Comparison of ENCODE assay signal across 15 mouse cellular contexts in the genomic region with DNA sequence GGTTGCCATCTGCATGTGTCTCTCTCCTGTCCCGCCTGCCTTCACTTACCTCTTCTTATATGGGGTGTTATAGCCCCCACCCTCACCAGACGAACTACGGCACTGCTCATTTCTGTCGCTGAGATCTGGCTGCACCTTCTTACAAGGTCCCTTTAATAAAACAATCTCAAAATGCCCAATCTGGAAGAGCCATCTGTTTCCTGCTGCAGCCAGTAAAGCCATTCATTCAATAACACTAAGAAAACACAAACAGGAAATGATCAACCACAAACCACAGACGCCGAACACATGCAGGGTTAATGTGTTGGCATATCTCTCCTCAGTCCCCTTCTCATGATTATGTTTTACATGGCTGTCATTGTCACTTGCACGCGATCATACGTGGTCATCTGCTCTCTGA. TPM values are rescaled to one million over a fixed set of nuclear protein-coding genes. Genes with fewer than 3 reads are reported as not detected.
DNase-seq lines count a peak whose midpoint lies in the region; ATAC-seq lines count a peak whose summit lies in the region.
"Had no signal": no experiment of that assay in that cellular context is flagged by ENCODE, and none has a peak within 500 bp of the region (broad histone marks: within the 10 kb centered on the region; RNA-seq: fewer than 3 reads in every experiment).

No protein-coding gene starts in this region.

- WGBS in forebrain, embryonic 16.5 days: 61% methylated on average over 9 of the region's 9 CpGs
- WGBS in forebrain, embryonic 15.5 days: 48% methylated on average over 9 of the region's 9 CpGs
- WGBS in midbrain, embryonic 11.5 days: 84% methylated on average over 9 of the region's 9 CpGs
- WGBS in midbrain, embryonic 14.5 days: 90% methylated on average over 9 of the region's 9 CpGs
- 34% methylated on average over 9 of the region's 9 CpGs for WGBS in limb, embryonic 13.5 days
- 81% methylated on average over 9 of the region's 9 CpGs for WGBS in midbrain, embryonic 16.5 days

- no peak overlapping the region for H3K4me2 ChIP-seq in forebrain, embryonic 16.5 days (ENCODE audit: low read length)
- H3K4me2 ChIP-seq in forebrain, embryonic 15.5 days (replicated peaks): no peak overlapping the region
- no peak overlapping the region for H3K4me2 ChIP-seq in midbrain, embryonic 11.5 days
- no peak overlapping the region for H3K4me2 ChIP-seq in midbrain, embryonic 14.5 days (ENCODE audit: low read length)
- 0 out of 2 replicates have a peak overlapping the region, but pooled peaks have one; percentile 4 for H3K4me2 ChIP-seq in limb, embryonic 13.5 days (replicated peaks)
- no peak overlapping the region for H3K4me2 ChIP-seq in midbrain, embryonic 16.5 days (ENCODE audit: low read length)

- H3K9ac ChIP-seq in forebrain, embryonic 16.5 days (replicated peaks; ENCODE audit: low read depth, low read length): no peak overlapping the region
- H3K9ac ChIP-seq in forebrain, embryonic 15.5 days (replicated peaks): no peak overlapping the region
- no peak overlapping the region for H3K9ac ChIP-seq in midbrain, embryonic 11.5 days (ENCODE audit: low read length)
- no peak overlapping the region for H3K9ac ChIP-seq in midbrain, embryonic 14.5 days (replicated peaks; ENCODE audit: low read length)
- no peak overlapping the region for H3K9ac ChIP-seq in limb, embryonic 13.5 days
- H3K9ac ChIP-seq in midbrain, embryonic 16.5 days (ENCODE audit: low read depth, low read length): no peak overlapping the region

- no peaks in the 10 kb centered on the region for H3K9me3 ChIP-seq in forebrain, embryonic 16.5 days (ENCODE audit: control insufficient read depth, low read length)
- no peaks in the 10 kb centered on the region for H3K9me3 ChIP-seq in forebrain, embryonic 15.5 days
- no peaks in the 10 kb centered on the region for H3K9me3 ChIP-seq in midbrain, embryonic 11.5 days (ENCODE audit: control insufficient read depth, low read length)
- H3K9me3 ChIP-seq in midbrain, embryonic 14.5 days (ENCODE audit: control insufficient read depth, low read length): no peaks in the 10 kb centered on the region
- no peaks in the 10 kb centered on the region for H3K9me3 ChIP-seq in limb, embryonic 13.5 days
- no peaks in the 10 kb centered on the region for H3K9me3 ChIP-seq in midbrain, embryonic 16.5 days (replicated peaks; ENCODE audit: control insufficient read depth, low read length, poor library complexity, severe bottlenecking)

- peak; percentile 54; the same call in 1 of the 2 replicates for ATAC-seq in forebrain, embryonic 16.5 days
- ATAC-seq in forebrain, embryonic 15.5 days (replicated peaks): no peak
- no peak for ATAC-seq in midbrain, embryonic 11.5 days (ENCODE audit: low FRiP score)
- no peak for ATAC-seq in midbrain, embryonic 14.5 days (ENCODE audit: low FRiP score, low TSS enrichment)
- no peak for ATAC-seq in limb, embryonic 13.5 days (ENCODE audit: low FRiP score, low read depth)
- no peak for ATAC-seq in midbrain, embryonic 16.5 days
- ATAC-seq: intestine, embryonic 16.5 days had no signal

- H3K4me1 ChIP-seq in forebrain, embryonic 16.5 days (replicated peaks; ENCODE audit: control insufficient read depth, insufficient read depth, low read length): peaks cover 2% of the 10 kb centered on the region
- peaks cover 10% of the 10 kb centered on the region; the same call in 1 of the 2 replicates for H3K4me1 ChIP-seq in forebrain, embryonic 15.5 days
- no peaks in the 10 kb centered on the region for H3K4me1 ChIP-seq in midbrain, embryonic 11.5 days (ENCODE audit: control insufficient read depth, insufficient read depth, low read length)
- H3K4me1 ChIP-seq in midbrain, embryonic 14.5 days (ENCODE audit: control insufficient read depth, insufficient read depth, low read length): no peaks in the 10 kb centered on the region
- peaks cover 18% of the 10 kb centered on the region for H3K4me1 ChIP-seq in limb, embryonic 13.5 days
- no peaks in the 10 kb centered on the region for H3K4me1 ChIP-seq in midbrain, embryonic 16.5 days (ENCODE audit: control insufficient read depth, insufficient read depth, low read length)

- peak; percentile 6 for DNase-seq in midbrain, embryonic 11.5 days (ENCODE audit: low spot score, missing footprints)
- no peak for DNase-seq in midbrain, embryonic 14.5 days
- DNase-seq in gastrocnemius, postnatal 25 days: no peak
- DNase-seq in layer of hippocampus, adult 9-11 months: no peak
- DNase-seq: cerebellum, adult 9-11 months; gastrocnemius, postnatal 36 days; heart, postnatal 36 days; kidney, postnatal 4 days; liver had no signal

- no peak overlapping the region for H3K27ac ChIP-seq in forebrain, embryonic 16.5 days (ENCODE audit: low read length)
- H3K27ac ChIP-seq in forebrain, embryonic 15.5 days (replicated peaks): no peak overlapping the region
- H3K27ac ChIP-seq in midbrain, embryonic 11.5 days (ENCODE audit: low read depth, low read length): no peak overlapping the region
- H3K27ac ChIP-seq in midbrain, embryonic 14.5 days (replicated peaks; ENCODE audit: low read depth, low read length): no peak overlapping the region
- no peak overlapping the region for H3K27ac ChIP-seq in limb, embryonic 13.5 days
- H3K27ac ChIP-seq in midbrain, embryonic 16.5 days (ENCODE audit: low read length): no peak overlapping the region
- H3K27ac ChIP-seq: left cerebral cortex, adult 2 months had no signal

- no peak overlapping the region for H3K4me3 ChIP-seq in forebrain, embryonic 16.5 days (replicated peaks; ENCODE audit: low read length)
- H3K4me3 ChIP-seq in forebrain, embryonic 15.5 days: no peak overlapping the region
- H3K4me3 ChIP-seq in midbrain, embryonic 11.5 days (ENCODE audit: low read depth, low read length): no peak overlapping the region
- H3K4me3 ChIP-seq in midbrain, embryonic 14.5 days (replicated peaks; ENCODE audit: low read depth, low read length): no peak overlapping the region
- no peak overlapping the region for H3K4me3 ChIP-seq in limb, embryonic 13.5 days
- H3K4me3 ChIP-seq in midbrain, embryonic 16.5 days (ENCODE audit: low read depth, low read length): no peak overlapping the region
- H3K4me3 ChIP-seq: left cerebral cortex, adult 2 months had no signal

- no peaks in the 10 kb centered on the region for H3K27me3 ChIP-seq in forebrain, embryonic 16.5 days (replicated peaks; ENCODE audit: control insufficient read depth, insufficient read depth, low read length)
- H3K27me3 ChIP-seq in forebrain, embryonic 15.5 days: no peaks in the 10 kb centered on the region
- no peaks in the 10 kb centered on the region for H3K27me3 ChIP-seq in midbrain, embryonic 11.5 days (ENCODE audit: control insufficient read depth, insufficient read depth, low read length)
- H3K27me3 ChIP-seq in midbrain, embryonic 14.5 days (ENCODE audit: control insufficient read depth, insufficient read depth, low read length): no peaks in the 10 kb centered on the region
- H3K27me3 ChIP-seq in limb, embryonic 13.5 days: no peaks in the 10 kb centered on the region
- H3K27me3 ChIP-seq in midbrain, embryonic 16.5 days (ENCODE audit: control insufficient read depth, insufficient read depth, low read depth, low read length): no peaks in the 10 kb centered on the region

- no peaks in the 10 kb centered on the region for H3K36me3 ChIP-seq in forebrain, embryonic 16.5 days (ENCODE audit: control insufficient read depth, insufficient read depth)
- no peaks in the 10 kb centered on the region for H3K36me3 ChIP-seq in forebrain, embryonic 15.5 days
- no peaks in the 10 kb centered on the region for H3K36me3 ChIP-seq in midbrain, embryonic 11.5 days (ENCODE audit: control insufficient read depth, insufficient read depth, low read length)
- H3K36me3 ChIP-seq in midbrain, embryonic 14.5 days (ENCODE audit: control insufficient read depth, insufficient read depth, low read length): no peaks in the 10 kb centered on the region
- no peaks in the 10 kb centered on the region for H3K36me3 ChIP-seq in limb, embryonic 13.5 days
- H3K36me3 ChIP-seq in midbrain, embryonic 16.5 days (ENCODE audit: control insufficient read depth, insufficient read depth, low read length): no peaks in the 10 kb centered on the region

RNA-seq across cellular contexts. Expression of a gene that starts 1.5 kb away (rescaled TPM):
- polyA plus RNA-seq in forebrain, embryonic 16.5 days (2015; fragmentation: Nextera tagmentation; extraction: Ambion mirVana): 0.26 and 0.27 TPM in 2 replicates
- 0.18 and 0.22 TPM in 2 replicates for polyA plus RNA-seq in forebrain, embryonic 15.5 days (2015; fragmentation: Nextera tagmentation; extraction: Ambion mirVana)
- 0.23 TPM in 2 replicates for polyA plus RNA-seq in midbrain, embryonic 11.5 days (2014; fragmentation: Nextera tagmentation; extraction: Ambion mirVana)
- polyA plus RNA-seq in midbrain, embryonic 14.5 days (2014; fragmentation: Nextera tagmentation; extraction: Ambion mirVana): 0.13 and 0.29 TPM in 2 replicates
- 0.04 and 0.05 TPM in 2 replicates for polyA plus RNA-seq in limb, embryonic 13.5 days (2015; fragmentation: Nextera tagmentation; extraction: Ambion mirVana)
- total RNA-seq in gastrocnemius, postnatal 25 days (2021): under 1 TPM in 1 of 2 experiments, not detected in 1; 0.05 TPM
- 0.20 TPM in 2 replicates for polyA plus RNA-seq in midbrain, embryonic 16.5 days (2015; fragmentation: Nextera tagmentation; extraction: Ambion mirVana)
- total RNA-seq: gastrocnemius, postnatal 36 days had no signal
- polyA plus RNA-seq: intestine, embryonic 16.5 days had no signal
